Mouse (Mus musculus) forebrain, postnatal 0 days (tissue): ENCODE results near the gene Gm10337. TPM values are rescaled to one million over a fixed set of nuclear protein-coding genes. Genes with fewer than 3 reads are reported as not detected.

Experiments used
- ATAC-seq: fragments of 200-750 bp; cut with Nextera tagmentation; 2 replicates; pipeline ENCODE4 v1.8.0; 2017; ENCODE audit warnings: mild to moderate bottlenecking, moderate library complexity
- DNase-seq: peaks from one replicate; pipeline ENCODE4 v3.0.0-alpha.2; 2015
- H3K27ac ChIP-seq: fragments of 300-500 bp; sonication (generic); 2 replicates; pipeline ENCODE4 v1.5.1; 2014; ENCODE audit warnings: low read depth, mild to moderate bottlenecking, antibody characterized with exemption, low read length, moderate library complexity, mixed read lengths
- H3K27me3 ChIP-seq: fragments of 300-500 bp; sonication (generic); 2 replicates; pipeline ENCODE4 v1.6.1; 2014; ENCODE audit warnings: mild to moderate bottlenecking, low read length, mixed read lengths; ENCODE audit not compliant: insufficient read depth
- H3K36me3 ChIP-seq: fragments of 300-500 bp; sonication (generic); 2 replicates; pipeline ENCODE4 v1.6.1; 2014; ENCODE audit warnings: mild to moderate bottlenecking, moderate library complexity; ENCODE audit not compliant: insufficient read depth
- H3K4me1 ChIP-seq: fragments of 300-500 bp; sonication (generic); 2 replicates; pipeline ENCODE4 v1.6.1; 2014; ENCODE audit warnings: antibody characterized with exemption; ENCODE audit not compliant: insufficient read depth
- H3K4me2 ChIP-seq: fragments of 300-500 bp; sonication (generic); 2 replicates; pipeline ENCODE4 v1.6.1; 2014; ENCODE audit warnings: low read depth, mild to moderate bottlenecking, moderate library complexity
- H3K4me3 ChIP-seq: fragments of 300-500 bp; sonication (generic); 2 replicates; pipeline ENCODE4 v1.5.1; 2014; ENCODE audit warnings: low read depth, low read length, mixed read lengths
- H3K9ac ChIP-seq: fragments of 300-500 bp; sonication (generic); 2 replicates; pipeline ENCODE4 v1.6.1; 2014; ENCODE audit warnings: mild to moderate bottlenecking
- H3K9me3 ChIP-seq: fragments of 300-500 bp; sonication (generic); 2 replicates; pipeline ENCODE4 v1.6.1; 2016; ENCODE audit warnings: low read length
- CTCF ChIP-seq: sonication (generic); IDR thresholded peaks from 2 replicates; pipeline ENCODE4 v1.5.1; 2016; ENCODE audit warnings: antibody characterized with exemption, control low read depth, low read depth
- WGBS: fragments of 180-500 bp; shearing (Covaris S2); extraction: QIAGEN DNeasy Blood & Tissue Kit; methylation state at CpG from one replicate; pipeline ENCODE4 v1.1.7; 2014; 5-methylcytosine and 5-hydroxymethylcytosine counted together
- polyA plus RNA-seq: library from polyadenylated mRNA; unstranded; fragments of >200 nt; fragmentation: Nextera tagmentation; extraction: Ambion mirVana; gene quantifications from 2 replicates; pipeline ENCODE4 v1.2.1, GENCODE M21; 2015
- total RNA-seq: library from RNA; depleted of rRNA; stranded (reverse); fragments of >200 nt; gene quantifications from 2 replicates; pipeline ENCODE4 v1.2.3, GENCODE M21; 2014; rRNA removed

The Gm10337 gene
- not detected in 2 replicates for total RNA-seq
- 3.7 and 4.2 TPM in 2 replicates for polyA plus RNA-seq

DNA sequence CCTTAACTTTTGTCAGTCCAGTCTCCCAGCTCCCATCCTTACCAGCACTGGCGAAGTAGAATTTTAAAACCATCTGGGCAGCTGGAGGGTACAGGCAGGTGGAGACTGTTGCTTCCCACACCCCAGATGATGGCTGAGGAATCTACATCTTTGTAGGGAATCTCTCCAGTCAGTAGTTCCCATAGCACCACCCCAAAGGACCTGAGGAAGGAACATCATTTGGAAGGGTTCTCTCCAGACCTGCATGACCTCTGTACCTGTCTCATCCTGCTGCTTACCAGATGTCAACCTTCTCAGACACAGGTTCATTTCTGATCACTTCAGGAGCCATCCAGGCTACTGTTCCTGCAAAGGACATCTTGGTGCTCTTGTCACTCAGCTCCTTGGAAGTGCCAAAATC, at the start of gene Gm10337:
Gene Gm10337, plus strand, starts transcription at position 276 of the 400 bp plus-strand sequence.
- 100% methylated on average over 1 of the region's 1 CpGs for WGBS

GRCm38 (mm10) chr15:102455993-102456392, 47.5 kb upstream of the Gm10337 start:
- Histone ChIP-seq H3K4me3 (no peak overlapping the region), H3K9me3 (no peaks in the 10 kb centered on the region), H3K9ac (no peak overlapping the region), H3K4me2 (no peak overlapping the region), H3K27me3 (no peaks in the 10 kb centered on the region), H3K27ac (no peak overlapping the region), H3K36me3 (no peaks in the 10 kb centered on the region), H3K4me1 (peaks cover 6% of the 10 kb centered on the region; the same call in 1 of the 2 replicates)
- 41% methylated on average over 6 of the region's 6 CpGs for WGBS
- ATAC-seq (no peak), DNase-seq (no peak)
- peak; percentile 18 for TF ChIP-seq CTCF

More for the DNA sequence above, at the start of gene Gm10337:
- Histone ChIP-seq H3K4me1 (no peaks in the 10 kb centered on the region), H3K4me2 (no peak within 1 kb of the TSS), H3K27ac (no peak within 1 kb of the TSS), H3K27me3 (no peaks in the 10 kb centered on the region), H3K4me3 (no peak within 1 kb of the TSS), H3K36me3 (peaks cover 81% of the 10 kb centered on the region), H3K9me3 (no peaks in the 10 kb centered on the region), H3K9ac (no peak within 1 kb of the TSS)
- no peak for ATAC-seq
- no peak for TF ChIP-seq CTCF
- no peak for DNase-seq

DNA sequence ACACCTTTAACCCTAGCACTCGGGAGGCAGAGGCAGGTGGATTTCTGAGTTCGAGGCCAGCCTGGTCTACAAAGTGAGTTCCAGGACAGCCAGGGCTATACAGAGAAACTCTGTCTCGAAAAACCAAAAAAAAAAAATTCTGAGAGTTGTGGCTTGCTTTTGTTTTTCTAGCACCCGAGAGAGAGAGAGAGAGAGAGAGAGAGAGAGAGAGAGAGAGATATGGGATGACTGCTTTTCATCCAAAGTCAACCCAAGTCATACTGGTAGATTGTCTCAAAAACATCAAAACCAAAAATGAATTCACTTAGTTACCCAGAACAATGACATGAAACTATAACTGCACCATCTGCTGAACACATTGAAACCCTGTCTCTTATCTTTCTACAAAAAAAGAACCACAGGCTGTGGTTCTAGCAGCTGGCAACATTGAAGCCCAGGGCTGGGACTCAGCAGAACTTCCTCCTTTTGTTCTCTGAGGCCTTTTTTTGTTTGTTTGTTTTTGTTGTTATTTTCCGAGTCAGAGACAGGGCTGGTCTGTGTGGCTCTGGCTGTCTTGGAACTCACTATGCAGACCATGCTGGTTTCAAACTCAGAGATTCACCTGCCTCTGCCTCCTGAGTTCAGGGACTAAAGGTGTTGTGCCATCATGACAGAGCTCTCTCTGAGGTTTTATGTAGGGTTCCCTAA, 45.3 kb upstream of the Gm10337 start:
- ATAC-seq = no peak
- no peaks in the 10 kb centered on the region for H3K36me3 ChIP-seq
- 73% methylated on average over 5 of the region's 5 CpGs for WGBS
- peak overlapping the region; percentile 64 for H3K4me2 ChIP-seq
- peak overlapping the region; percentile 43; the same call in 1 of the 2 replicates for H3K4me3 ChIP-seq
- H3K27ac ChIP-seq = 0 out of 2 replicates have a peak overlapping the region, but pooled peaks have one; percentile 10
- no peak for DNase-seq
- H3K27me3 ChIP-seq = no peaks in the 10 kb centered on the region
- H3K9me3 ChIP-seq = no peaks in the 10 kb centered on the region
- peaks cover 6% of the 10 kb centered on the region; the same call in 1 of the 2 replicates for H3K4me1 ChIP-seq
- TF ChIP-seq CTCF = no peak
- no peak overlapping the region for H3K9ac ChIP-seq

DNA sequence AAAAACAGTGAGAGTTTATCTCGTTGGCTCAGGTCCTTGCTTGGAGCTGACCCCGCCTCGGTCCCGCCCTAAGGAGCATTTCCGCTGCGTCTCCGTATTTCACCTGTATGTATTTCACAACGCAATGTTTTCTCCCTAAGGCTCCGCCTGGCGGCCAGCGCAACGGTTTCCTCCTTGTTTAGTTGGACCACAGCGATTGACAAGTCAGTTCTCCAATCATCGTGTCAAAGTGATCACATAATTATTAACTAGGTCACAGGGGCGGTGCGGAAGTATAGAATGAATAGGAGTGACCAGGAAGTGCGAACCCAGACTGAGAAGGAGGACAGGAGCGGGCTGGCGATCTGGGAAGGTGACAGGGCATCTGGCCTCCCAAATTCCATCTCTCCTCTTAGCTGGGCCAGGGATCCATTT, 44.6 kb upstream of the Gm10337 start, which contains the start of gene Prr13:
Gene Prr13, plus strand, starts transcription at position 125 of the 414 bp plus-strand sequence.
- H3K27me3 ChIP-seq = no peaks in the 10 kb centered on the region
- peak; percentile 90 for DNase-seq
- peak within 1 kb of the TSS; percentile 43 for H3K4me3 ChIP-seq
- H3K9ac ChIP-seq = peak within 1 kb of the TSS; percentile 41; the same call in 1 of the 2 replicates
- H3K4me1 ChIP-seq = peaks cover 6% of the 10 kb centered on the region; the same call in 1 of the 2 replicates
- H3K9me3 ChIP-seq = no peaks in the 10 kb centered on the region
- H3K36me3 ChIP-seq = no peaks in the 10 kb centered on the region
- peak; percentile 86 for ATAC-seq
- H3K27ac ChIP-seq = 0 out of 2 replicates have a peak within 1 kb of the TSS, but pooled peaks have one; percentile 10
- H3K4me2 ChIP-seq = peak within 1 kb of the TSS; percentile 64
- WGBS = under 1% methylated on average over 19 of the region's 19 CpGs
- TF ChIP-seq CTCF = peak; percentile 74

DNA sequence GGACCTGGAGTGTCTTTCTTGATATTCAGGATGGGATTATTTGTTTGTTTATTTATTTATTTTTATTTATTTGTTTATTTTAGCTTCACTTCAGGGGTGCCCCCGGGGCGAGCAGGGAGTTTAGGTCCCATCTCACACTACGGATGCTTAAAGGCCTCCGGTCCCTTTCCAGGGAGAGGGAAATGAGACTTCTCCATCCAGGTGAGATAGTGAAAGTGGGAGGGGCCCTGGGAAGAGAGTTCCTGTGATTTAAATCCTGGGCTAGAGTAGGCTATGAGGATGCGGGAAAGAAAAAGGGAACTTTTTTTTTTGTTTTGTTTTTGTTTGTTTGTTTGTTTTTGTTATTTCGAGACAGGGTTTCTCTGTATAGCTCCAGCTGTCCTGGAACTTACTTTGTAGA, 44.1 kb upstream of the Gm10337 start:
- H3K27ac ChIP-seq = no peak overlapping the region
- WGBS = 41% methylated on average over 6 of the region's 6 CpGs
- no peak for ATAC-seq
- no peaks in the 10 kb centered on the region for H3K27me3 ChIP-seq
- H3K36me3 ChIP-seq = no peaks in the 10 kb centered on the region
- peak overlapping the region; percentile 64 for H3K4me2 ChIP-seq
- H3K9me3 ChIP-seq = no peaks in the 10 kb centered on the region
- no peak for TF ChIP-seq CTCF
- H3K4me3 ChIP-seq = peak overlapping the region; percentile 43
- H3K4me1 ChIP-seq = peaks cover 6% of the 10 kb centered on the region; the same call in 1 of the 2 replicates
- no peak for DNase-seq
- H3K9ac ChIP-seq = peak overlapping the region; percentile 41; the same call in 1 of the 2 replicates

- ATAC-seq = no peak
- Histone ChIP-seq H3K27me3 (no peaks in the 10 kb centered on the region), H3K4me2 (peak overlapping the region; percentile 64), H3K27ac (no peak overlapping the region), H3K36me3 (no peaks in the 10 kb centered on the region), H3K4me1 (peaks cover 6% of the 10 kb centered on the region; the same call in 1 of the 2 replicates), H3K9me3 (no peaks in the 10 kb centered on the region), H3K9ac (no peak overlapping the region), H3K4me3 (no peak overlapping the region)
- WGBS = 73% methylated on average over 5 of the region's 5 CpGs
- no peak for DNase-seq
- TF ChIP-seq CTCF = no peak
Observed at GRCm38 (mm10) chr15:102459847-102460246, 43.7 kb upstream of the Gm10337 start.

DNA sequence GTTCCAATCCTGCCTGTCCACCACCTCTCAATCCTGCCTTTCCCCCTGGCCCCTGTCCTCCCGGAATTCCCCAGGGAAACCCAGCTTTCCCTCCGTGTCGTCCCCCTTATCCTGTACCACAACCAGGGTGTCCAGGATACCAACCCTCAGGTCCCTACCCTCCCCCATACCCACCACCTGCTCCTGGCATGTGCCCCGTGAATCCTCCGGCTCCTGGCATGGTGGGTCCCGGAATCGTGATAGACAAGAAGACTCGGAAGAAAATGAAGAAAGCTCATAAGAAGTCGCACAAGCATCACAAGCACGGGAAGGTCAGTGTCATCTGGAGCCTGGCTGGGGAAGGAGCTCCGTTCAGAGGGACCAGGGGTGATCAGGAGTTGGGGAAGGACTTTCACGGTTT, 43.1 kb upstream of the Gm10337 start:
- no peak for DNase-seq
- Histone ChIP-seq H3K27ac (no peak overlapping the region), H3K9ac (no peak overlapping the region), H3K36me3 (no peaks in the 10 kb centered on the region), H3K4me3 (no peak overlapping the region), H3K4me1 (peaks cover 6% of the 10 kb centered on the region; the same call in 1 of the 2 replicates), H3K9me3 (no peaks in the 10 kb centered on the region), H3K27me3 (no peaks in the 10 kb centered on the region), H3K4me2 (no peak overlapping the region)
- WGBS = 79% methylated on average over 12 of the region's 12 CpGs
- TF ChIP-seq CTCF = no peak
- ATAC-seq = no peak
